Mouse (Mus musculus): ENCODE measurements around the gene Slit2.

The Slit2 gene

GRCm38 (mm10) chr5:47982941-47983701 is at the start of gene Slit2:
TSS of gene Slit2 (plus strand) at chr5:47983138.
- peak; percentile 97 for DNase-seq

- DNase-seq: no peak
These were observed 44.2 kb upstream of the Slit2 start for GRCm38 (mm10) chr5:47938586-47939372.

- no peak for DNase-seq
These were observed 26.5 kb upstream of the Slit2 start for GRCm38 (mm10) chr5:47956451-47956850.

- DNase-seq: peak; percentile 71
These were observed 7.1 kb upstream of the Slit2 start for GRCm38 (mm10) chr5:47975795-47976194.

GRCm38 (mm10) chr5:47979371-47979770 is 3.6 kb upstream of the Slit2 start:
- peak; percentile 19 for DNase-seq

GRCm38 (mm10) chr5:47980459-47980858 is 2.5 kb upstream of the Slit2 start:
- DNase-seq: no peak

GRCm38 (mm10) chr5:47981951-47982350 is 987 bp upstream of the Slit2 start:
- DNase-seq: peak; percentile 16

- DNase-seq: peak; percentile 93
These were observed 1.0 kb downstream of the Slit2 start for GRCm38 (mm10) chr5:47983746-47984583.

- DNase-seq: no peak
These were observed 1.8 kb downstream of the Slit2 start for GRCm38 (mm10) chr5:47984584-47985197.

GRCm38 (mm10) chr5:47985198-47985631 is 2.3 kb downstream of the Slit2 start:
- DNase-seq: peak; percentile 94

- DNase-seq: peak; percentile 91
These were observed 3.1 kb downstream of the Slit2 start for GRCm38 (mm10) chr5:47985901-47986670.

GRCm38 (mm10) chr5:47990926-47991325 is 8.0 kb downstream of the Slit2 start:
- no peak for DNase-seq

GRCm38 (mm10) chr5:48003708-48004415 is 20.9 kb downstream of the Slit2 start:
- DNase-seq: no peak

GRCm38 (mm10) chr5:48005533-48005932 is 22.6 kb downstream of the Slit2 start:
- no peak for DNase-seq

- no peak for DNase-seq
These were observed 23.1 kb downstream of the Slit2 start for GRCm38 (mm10) chr5:48006059-48006458.

GRCm38 (mm10) chr5:48023441-48023840 is 40.5 kb downstream of the Slit2 start:
- DNase-seq: no peak

- no peak for DNase-seq
These were observed 51.9 kb downstream of the Slit2 start for GRCm38 (mm10) chr5:48034875-48035274.

- no peak for DNase-seq
These were observed 55.1 kb downstream of the Slit2 start for GRCm38 (mm10) chr5:48038033-48038432.

- DNase-seq: no peak
These were observed 66.2 kb downstream of the Slit2 start for GRCm38 (mm10) chr5:48048986-48049751.

GRCm38 (mm10) chr5:48050637-48051314 is 67.8 kb downstream of the Slit2 start:
- DNase-seq: no peak

Measured in heart, adult 11 months (tissue).